Mouse (Mus musculus) C2C12 (cell line): ENCODE results near the gene Crygc. TPM values are rescaled to one million over a fixed set of nuclear protein-coding genes. Genes with fewer than 3 reads are reported as not detected.
"Not testable (repeated sequence)": the region's sequence is repeated elsewhere in the genome, so short reads cannot be mapped to it uniquely, and the experiment has no call there.

ENCODE experiments used
- H3K27me3 ChIP-seq: one replicate; pipeline ENCODE4 v1.6.1; 2011; ENCODE audit not compliant: control insufficient read depth, insufficient read depth, insufficient read length
- H3K36me3 ChIP-seq: one replicate; pipeline ENCODE4 v1.6.1; 2011; ENCODE audit not compliant: control insufficient read depth, insufficient read depth
- H3K4me3 ChIP-seq: one replicate; pipeline ENCODE4 v1.5.1; 2011; ENCODE audit warnings: mild to moderate bottlenecking, control low read depth; ENCODE audit not compliant: poor library complexity, insufficient read depth, severe bottlenecking
- H3K79me2 ChIP-seq: one replicate; pipeline ENCODE4 v1.6.1; 2011; ENCODE audit not compliant: control insufficient read depth, insufficient read depth
- H3K79me3 ChIP-seq: one replicate; pipeline ENCODE4 v1.6.1; 2011; ENCODE audit warnings: low read depth, control low read depth
- H3ac ChIP-seq: one replicate; pipeline ENCODE3; 2011; ENCODE audit warnings: low read depth; ENCODE audit not compliant: control insufficient read depth, insufficient read length
- CEBPB ChIP-seq: IDR thresholded peaks from one replicate; pipeline ENCODE4 v1.6.1; 2011; ENCODE audit warnings: low read depth, mild to moderate bottlenecking, control low read depth, moderate library complexity
- CTCF ChIP-seq: IDR thresholded peaks from one replicate; pipeline ENCODE4 v1.5.1; 2011; ENCODE audit not compliant: control insufficient read depth, insufficient read depth, insufficient read length
- FOSL1 ChIP-seq: IDR thresholded peaks from one replicate; pipeline ENCODE4 v1.8.0; 2011; ENCODE audit warnings: mild to moderate bottlenecking, low read length; ENCODE audit not compliant: poor library complexity, insufficient read depth, severe bottlenecking
- MAX ChIP-seq: IDR thresholded peaks from one replicate; pipeline ENCODE4 v1.6.1; 2011; ENCODE audit warnings: mild to moderate bottlenecking, control low read depth
- MYOD1 ChIP-seq: IDR thresholded peaks from one replicate; pipeline ENCODE4 v1.6.1; 2011; ENCODE audit warnings: low read depth; ENCODE audit not compliant: control insufficient read depth, insufficient read length
- MYOG ChIP-seq: IDR thresholded peaks from one replicate; pipeline ENCODE4 v1.6.1; 2011; ENCODE audit not compliant: control insufficient read depth, insufficient read length; ENCODE audit errors: extremely low read depth
- USF1 ChIP-seq: IDR thresholded peaks from one replicate; pipeline ENCODE4 v1.6.1; 2011; ENCODE audit warnings: low read depth, mild to moderate bottlenecking, control low read depth, moderate library complexity
- polyA plus RNA-seq: library from polyadenylated mRNA; unstranded; fragments of >200 nt; fragmentation: generic; extraction: Trizol; gene quantifications from one replicate; pipeline ENCODE4 v1.2.1, GENCODE M21; 2012; ENCODE audit warnings: missing spikeins

The Crygc gene
- polyA plus RNA-seq, 1 experiment, result not detected

DNA sequence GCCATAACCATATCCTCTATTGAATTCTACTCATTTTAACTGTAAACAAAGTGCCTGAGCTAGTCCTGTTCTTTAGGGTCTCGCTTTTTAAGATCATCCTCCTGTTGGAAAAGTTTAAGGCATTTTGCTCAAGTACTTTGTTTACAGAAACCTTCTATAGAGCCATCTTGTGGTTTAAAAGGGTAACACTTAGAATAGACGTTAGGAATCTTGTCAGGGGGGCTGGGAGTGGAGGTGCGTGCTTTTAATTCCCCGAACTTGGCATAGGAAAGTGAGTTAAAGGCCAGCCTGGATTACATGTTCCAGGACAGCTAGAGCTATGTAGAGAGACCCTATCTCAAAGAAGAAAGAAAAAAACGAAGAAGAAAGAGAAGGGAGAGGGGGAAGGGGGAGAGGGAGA is 2.1 kb upstream of the Crygc start:
- Histone ChIP-seq H3K79me3 (no peaks in the 10 kb centered on the region), H3ac (no peak overlapping the region), H3K79me2 (no peaks in the 10 kb centered on the region), H3K36me3 (no peaks in the 10 kb centered on the region), H3K4me3 (no peak overlapping the region), H3K27me3 (no peaks in the 10 kb centered on the region)
- TF ChIP-seq USF1, result no peak

DNA sequence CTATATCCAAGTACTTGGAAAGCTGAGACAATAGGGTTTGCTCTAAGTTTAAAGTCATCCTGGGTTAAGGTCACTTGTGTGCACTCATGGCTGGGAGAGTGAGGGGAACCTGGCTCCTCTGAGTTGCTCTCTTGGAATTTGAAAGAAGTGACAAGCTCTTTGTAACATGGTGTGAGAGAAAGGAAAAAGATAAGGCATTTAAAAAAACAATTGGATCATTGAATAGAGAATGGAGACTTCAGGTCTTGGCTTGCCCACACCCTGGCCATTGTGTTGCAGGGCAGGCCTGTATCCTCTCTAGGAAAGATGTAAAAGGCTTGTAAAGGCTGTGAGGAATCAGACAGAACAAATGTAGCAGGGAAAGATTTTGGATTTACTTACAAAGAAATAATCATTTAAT is 5.6 kb downstream of the Crygc start:
- H3K79me2 ChIP-seq, result no peaks in the 10 kb centered on the region
- H3ac ChIP-seq, result no peak overlapping the region
- TF ChIP-seq USF1 (no peak), FOSL1 (no peak), MYOG (no peak), CEBPB (no peak), CTCF (no peak), MYOD1 (no peak), MAX (no peak)

DNA sequence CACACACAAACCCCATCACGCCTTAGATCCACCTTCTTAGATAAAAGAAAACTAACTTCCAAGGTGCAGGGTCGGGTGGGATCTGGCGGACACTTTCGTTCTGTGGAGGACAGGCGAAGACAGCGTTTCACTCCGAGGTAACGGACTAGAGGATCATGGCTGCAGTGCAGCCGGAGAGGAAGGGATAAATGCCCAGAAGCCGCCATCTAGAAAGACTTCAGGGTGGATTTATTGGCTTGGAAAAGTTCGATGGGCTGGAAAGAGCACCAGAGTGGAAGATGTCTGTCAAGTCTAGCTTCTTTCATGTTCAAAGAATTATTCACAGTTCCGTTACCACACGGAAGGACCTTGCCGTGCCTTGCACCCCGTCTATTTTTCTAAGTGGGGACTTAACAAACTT is 9.3 kb downstream of the Crygc start:
- Histone ChIP-seq H3K36me3 (no peaks in the 10 kb centered on the region), H3K27me3 (no peaks in the 10 kb centered on the region), H3K4me3 (no peak overlapping the region), H3K79me3 (no peaks in the 10 kb centered on the region), H3K79me2 (no peaks in the 10 kb centered on the region), H3ac (no peak overlapping the region)
- TF ChIP-seq MYOG (no peak), MYOD1 (no peak), CEBPB (no peak), MAX (no peak), FOSL1 (no peak), USF1 (no peak), CTCF (no peak)

More for the DNA sequence above, 5.6 kb downstream of the Crygc start:
- Histone ChIP-seq H3K27me3 (no peaks in the 10 kb centered on the region), H3K79me3 (no peaks in the 10 kb centered on the region), H3K36me3 (no peaks in the 10 kb centered on the region), H3K4me3 (no peak overlapping the region)

DNA sequence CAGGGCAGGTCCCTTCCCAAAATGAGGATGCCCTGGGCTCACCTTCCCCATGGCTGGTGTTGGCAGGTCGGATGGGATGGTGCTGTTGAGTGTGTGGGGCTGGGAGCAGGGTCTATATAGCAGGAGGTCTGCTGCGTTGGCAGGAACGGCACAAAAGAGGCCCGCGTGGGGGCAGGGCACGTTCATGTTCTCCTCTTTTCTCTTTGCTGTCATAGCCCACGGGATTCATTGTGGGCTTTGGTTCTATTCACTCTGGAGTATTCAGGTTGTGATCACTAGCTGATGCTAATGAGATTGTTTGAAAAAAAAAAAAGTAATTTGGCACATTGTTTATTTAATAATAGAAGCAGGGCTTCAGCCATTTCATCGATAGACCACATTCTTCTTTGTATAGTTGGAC is 10.1 kb downstream of the Crygc start, which contains the start of gene Crygd:
TSS of gene Crygd (minus strand) at position 101 of the 400 bp plus-strand sequence.
- Histone ChIP-seq H3K79me2 (no peaks in the 10 kb centered on the region), H3K36me3 (no peaks in the 10 kb centered on the region), H3K27me3 (no peaks in the 10 kb centered on the region), H3ac (no peak within 1 kb of the TSS), H3K79me3 (no peaks in the 10 kb centered on the region), H3K4me3 (no peak within 1 kb of the TSS)
- TF ChIP-seq MAX, result no peak
- TF ChIP-seq MYOD1, result no peak
- no peak for TF ChIP-seq FOSL1
- TF ChIP-seq MYOG, result no peak
- TF ChIP-seq USF1, result no peak
- no peak for TF ChIP-seq CTCF
- TF ChIP-seq CEBPB, result no peak

DNA sequence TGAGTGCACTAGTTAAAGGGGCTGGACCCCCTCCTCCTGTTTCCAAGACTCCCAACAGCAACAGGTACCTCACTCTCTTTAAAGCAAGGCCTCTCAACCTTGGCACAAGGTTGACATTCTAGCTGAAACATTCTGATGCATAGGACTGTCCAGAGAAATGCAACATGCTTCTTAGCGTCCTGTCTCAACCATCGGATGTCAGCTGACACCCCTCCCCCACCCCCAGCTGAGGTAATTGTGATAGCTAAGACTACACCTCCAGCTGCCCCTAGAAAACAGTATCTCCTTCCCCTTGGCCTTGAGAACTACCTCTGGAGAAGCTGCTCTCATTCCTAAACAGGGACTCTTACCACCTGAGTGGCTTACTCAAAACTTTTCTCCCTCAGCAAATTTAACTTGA is 21.3 kb downstream of the Crygc start:
- Histone ChIP-seq H3K79me2 (no peaks in the 10 kb centered on the region), H3K79me3 (no peaks in the 10 kb centered on the region), H3K27me3 (no peaks in the 10 kb centered on the region), H3K36me3 (no peaks in the 10 kb centered on the region), H3ac (no peak overlapping the region), H3K4me3 (no peak overlapping the region)
- TF ChIP-seq MYOD1, result no peak
- TF ChIP-seq MYOG, result no peak
- no peak for TF ChIP-seq CEBPB
- no peak for TF ChIP-seq FOSL1
- TF ChIP-seq CTCF, result no peak
- TF ChIP-seq MAX, result no peak
- TF ChIP-seq USF1, result no peak

DNA sequence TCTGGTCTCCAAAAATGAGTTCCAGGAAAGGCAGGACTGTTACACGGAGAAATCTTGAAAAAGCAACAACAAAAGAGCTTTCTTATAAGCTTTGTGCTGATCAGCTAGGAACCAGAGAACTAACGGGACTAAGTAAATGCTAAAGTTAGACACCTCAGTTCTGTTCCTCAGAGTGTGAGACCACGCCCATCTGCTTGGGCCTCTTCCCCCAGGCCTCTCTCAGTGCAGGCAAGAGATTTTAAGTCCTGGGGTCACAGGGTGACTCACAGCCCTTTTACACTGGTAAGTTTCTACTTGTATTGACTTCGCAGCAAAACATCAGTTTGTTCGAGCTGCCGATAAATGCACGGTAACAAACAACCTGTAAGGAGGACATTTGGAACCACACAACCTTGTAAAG is 21.8 kb downstream of the Crygc start:
- H3K79me3 ChIP-seq, result no peaks in the 10 kb centered on the region
- H3K79me2 ChIP-seq, result no peaks in the 10 kb centered on the region
- no peaks in the 10 kb centered on the region for H3K36me3 ChIP-seq
- no peaks in the 10 kb centered on the region for H3K27me3 ChIP-seq
- H3ac ChIP-seq, result no peak overlapping the region
- TF ChIP-seq MYOG (no peak), FOSL1 (no peak), USF1 (no peak), MAX (no peak)
- no peak overlapping the region for H3K4me3 ChIP-seq

DNA sequence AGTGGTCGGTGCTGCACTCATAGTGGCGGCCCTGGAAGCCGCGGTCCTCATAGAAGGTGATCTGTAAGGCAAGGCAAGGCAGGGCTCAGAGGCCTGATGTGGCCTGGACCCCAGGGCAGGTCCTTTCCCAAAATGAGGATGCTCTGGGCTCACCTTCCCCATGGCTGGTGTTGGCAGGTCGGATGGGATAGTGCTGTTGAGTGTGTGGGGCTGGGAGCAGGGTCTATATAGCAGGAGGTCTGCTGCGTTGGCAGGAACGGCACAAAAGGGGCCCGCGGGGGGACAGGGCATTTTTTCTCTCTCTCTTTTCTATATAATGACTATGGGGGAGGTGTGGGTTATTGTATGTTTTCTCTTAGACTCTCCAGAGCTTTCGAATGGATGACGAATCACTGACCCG is 22.5 kb downstream of the Crygc start, which contains the start of gene Cryge:
TSS of gene Cryge (minus strand) at position 198 of the 400 bp plus-strand sequence.
- not testable (repeated sequence) for H3K79me2 ChIP-seq, H3K36me3 ChIP-seq, H3ac ChIP-seq, H3K27me3 ChIP-seq, H3K79me3 ChIP-seq, H3K4me3 ChIP-seq
